ENCODE assay signal across 25 mouse cellular contexts in genomic region chr1:179161947-179162346, GRCm38 (mm10).
DNase-seq lines count a peak whose midpoint lies in the region; ATAC-seq and TF ChIP-seq lines count a peak whose summit lies in the region.
"Had no signal": no experiment of that assay in that cellular context is flagged by ENCODE, and none has a peak within 500 bp of the region (broad histone marks: within the 10 kb centered on the region; RNA-seq: fewer than 3 reads in every experiment).

No protein-coding gene starts in this region.

- no peak for TF ChIP-seq CTCF in midbrain, postnatal 0 days (IDR thresholded peaks at IDR 0.05)

- 11% methylated on average over 6 of the region's 6 CpGs for WGBS in forebrain, embryonic 14.5 days
- 12% methylated on average over 6 of the region's 6 CpGs for WGBS in forebrain, embryonic 12.5 days
- WGBS in midbrain, embryonic 10.5 days = 28% methylated on average over 6 of the region's 6 CpGs
- whole genome bisulfite sequencing in midbrain, embryonic 15.5 days = 7% methylated on average over 6 of the region's 6 CpGs
- WGBS in midbrain, postnatal 0 days = 16% methylated on average over 6 of the region's 6 CpGs

- no peaks in the 10 kb centered on the region for H3K9me3 ChIP-seq in forebrain, embryonic 14.5 days (replicated peaks; ENCODE audit: control insufficient read depth, low read length)
- no peaks in the 10 kb centered on the region for H3K9me3 ChIP-seq in forebrain, embryonic 12.5 days
- H3K9me3 ChIP-seq in midbrain, embryonic 10.5 days (replicated peaks) = no peaks in the 10 kb centered on the region
- no peaks in the 10 kb centered on the region for H3K9me3 ChIP-seq in midbrain, embryonic 15.5 days
- H3K9me3 ChIP-seq in midbrain, postnatal 0 days (ENCODE audit: low read length) = no peaks in the 10 kb centered on the region
- H3K9me3 ChIP-seq: embryonic facial prominence, embryonic 13.5 days; heart, embryonic 15.5 days; limb, embryonic 10.5 days; liver, embryonic 15.5 days; lung, embryonic 15.5 days had no signal

- no peak overlapping the region for H3K4me2 ChIP-seq in forebrain, embryonic 14.5 days (ENCODE audit: low read length)
- H3K4me2 ChIP-seq in forebrain, embryonic 12.5 days = no peak overlapping the region
- no peak overlapping the region for H3K4me2 ChIP-seq in midbrain, embryonic 15.5 days
- no peak overlapping the region for H3K4me2 ChIP-seq in midbrain, postnatal 0 days (ENCODE audit: low read depth, low read length, poor library complexity, severe bottlenecking)
- H3K4me2 ChIP-seq: embryonic facial prominence, embryonic 13.5 days; heart, embryonic 15.5 days; liver, embryonic 15.5 days; lung, embryonic 15.5 days had no signal

- DNase-seq in forebrain, embryonic 14.5 days (ENCODE audit: low spot score) = peak; percentile 23
- DNase-seq in midbrain, embryonic 10.5 days (ENCODE audit: low spot score) = peak; percentile 27
- peak; percentile 58 for DNase-seq in mesoderm, embryonic 11.5 days (ENCODE audit: low read depth, low spot score)
- DNase-seq in midbrain, postnatal 0 days (ENCODE audit: low spot score) = peak; percentile 31
- DNase-seq in urinary bladder, postnatal 36 days (ENCODE audit: low spot score in 2 of 2) = no peak
- DNase-seq: adrenal gland, postnatal 14 days; cerebellum, adult 8-10 months; cerebellum, postnatal 36 days; gastrocnemius, postnatal 14 days; heart, postnatal 36 days; kidney, adult 18-20 months; liver; lung, postnatal 36 days had no signal

- H3K4me1 ChIP-seq in forebrain, embryonic 14.5 days (ENCODE audit: control insufficient read depth, insufficient read depth, low read length) = peaks cover 4% of the 10 kb centered on the region; the same call in 1 of the 2 replicates
- H3K4me1 ChIP-seq in forebrain, embryonic 12.5 days = peaks cover 20% of the 10 kb centered on the region
- peaks cover 28% of the 10 kb centered on the region for H3K4me1 ChIP-seq in midbrain, embryonic 10.5 days
- peaks cover 13% of the 10 kb centered on the region for H3K4me1 ChIP-seq in midbrain, embryonic 15.5 days
- H3K4me1 ChIP-seq in midbrain, postnatal 0 days (ENCODE audit: insufficient read depth, low read length) = no peaks in the 10 kb centered on the region
- H3K4me1 ChIP-seq: liver, embryonic 15.5 days; lung, embryonic 15.5 days; megakaryocyte, embryonic 14.5 days had no signal

- H3K9ac ChIP-seq in forebrain, embryonic 14.5 days (ENCODE audit: low read length) = no peak overlapping the region
- no peak overlapping the region for H3K9ac ChIP-seq in forebrain, embryonic 12.5 days
- H3K9ac ChIP-seq in midbrain, embryonic 15.5 days = no peak overlapping the region
- no peak overlapping the region for H3K9ac ChIP-seq in midbrain, postnatal 0 days (replicated peaks; ENCODE audit: low read length, poor library complexity, severe bottlenecking)
- H3K9ac ChIP-seq: embryonic facial prominence, embryonic 13.5 days; heart, embryonic 15.5 days; liver, embryonic 15.5 days; lung, embryonic 15.5 days had no signal

- H3K27ac ChIP-seq in forebrain, embryonic 14.5 days (ENCODE audit: low read depth, low read length) = no peak overlapping the region
- no peak overlapping the region for H3K27ac ChIP-seq in forebrain, embryonic 12.5 days
- H3K27ac ChIP-seq in midbrain, embryonic 10.5 days (replicated peaks) = no peak overlapping the region
- H3K27ac ChIP-seq in midbrain, embryonic 15.5 days = no peak overlapping the region
- no peak overlapping the region; the same call in 1 of the 2 replicates for H3K27ac ChIP-seq in midbrain, postnatal 0 days (ENCODE audit: low read depth, low read length)
- H3K27ac ChIP-seq: embryonic facial prominence, embryonic 13.5 days; heart, embryonic 15.5 days; limb, embryonic 10.5 days; liver, embryonic 15.5 days; lung, embryonic 15.5 days had no signal

- no peak for ATAC-seq in forebrain, embryonic 14.5 days
- ATAC-seq in forebrain, embryonic 12.5 days (ENCODE audit: low FRiP score) = no peak
- ATAC-seq in midbrain, embryonic 15.5 days (replicated peaks) = no peak
- no peak for ATAC-seq in midbrain, postnatal 0 days (ENCODE audit: low FRiP score)
- ATAC-seq: CD4-positive, CD25-positive, alpha-beta regulatory T cell, adult 4 months; forebrain, embryonic 16.5 days; inflammation-experienced regulatory T-cells, adult 6 months had no signal

- H3K4me3 ChIP-seq in forebrain, embryonic 14.5 days (ENCODE audit: low read depth, low read length) = no peak overlapping the region
- no peak overlapping the region for H3K4me3 ChIP-seq in forebrain, embryonic 12.5 days (replicated peaks)
- H3K4me3 ChIP-seq in midbrain, embryonic 10.5 days = no peak overlapping the region
- H3K4me3 ChIP-seq in midbrain, embryonic 15.5 days = no peak overlapping the region
- no peak overlapping the region for H3K4me3 ChIP-seq in midbrain, postnatal 0 days (ENCODE audit: low read depth, low read length)
- H3K4me3 ChIP-seq: embryonic facial prominence, embryonic 13.5 days; heart, embryonic 15.5 days; limb, embryonic 10.5 days; liver, embryonic 15.5 days; lung, embryonic 15.5 days; megakaryocyte, embryonic 14.5 days; myocyte had no signal

- H3K27me3 ChIP-seq in forebrain, embryonic 14.5 days (replicated peaks; ENCODE audit: control insufficient read depth, insufficient read depth, low read length) = no peaks in the 10 kb centered on the region
- peaks cover 3% of the 10 kb centered on the region; the same call in 1 of the 2 replicates for H3K27me3 ChIP-seq in forebrain, embryonic 12.5 days
- H3K27me3 ChIP-seq in midbrain, embryonic 10.5 days (ENCODE audit: low read depth, poor library complexity, severe bottlenecking) = no peaks in the 10 kb centered on the region
- H3K27me3 ChIP-seq in midbrain, embryonic 15.5 days (replicated peaks) = no peaks in the 10 kb centered on the region
- H3K27me3 ChIP-seq in midbrain, postnatal 0 days (ENCODE audit: insufficient read depth, low read length) = no peaks in the 10 kb centered on the region
- H3K27me3 ChIP-seq: embryonic facial prominence, embryonic 13.5 days; heart, embryonic 15.5 days; liver, embryonic 15.5 days; lung, embryonic 15.5 days; megakaryocyte, embryonic 14.5 days had no signal

- H3K36me3 ChIP-seq in forebrain, embryonic 14.5 days (ENCODE audit: control insufficient read depth, insufficient read depth, low read length) = no peaks in the 10 kb centered on the region
- H3K36me3 ChIP-seq in forebrain, embryonic 12.5 days (replicated peaks) = no peaks in the 10 kb centered on the region
- H3K36me3 ChIP-seq in midbrain, embryonic 10.5 days = no peaks in the 10 kb centered on the region
- H3K36me3 ChIP-seq in midbrain, embryonic 15.5 days (replicated peaks) = no peaks in the 10 kb centered on the region
- H3K36me3 ChIP-seq in midbrain, postnatal 0 days (ENCODE audit: insufficient read depth, low read length) = no peaks in the 10 kb centered on the region
- H3K36me3 ChIP-seq: embryonic facial prominence, embryonic 13.5 days; heart, embryonic 15.5 days; limb, embryonic 10.5 days; liver, embryonic 15.5 days; lung, embryonic 15.5 days had no signal

Comparison
In these comparisons a context has a peak if more than half of its experiments do, and no peak if none do; other contexts are left out.
1. DNase-seq: peak in forebrain, embryonic 14.5 days (single experiment), midbrain, embryonic 10.5 days (single experiment), mesoderm, embryonic 11.5 days (single experiment) and midbrain, postnatal 0 days (single experiment); none in urinary bladder, postnatal 36 days (0 of 2).